Mouse (Mus musculus): Measurements from ENCODE around the gene Olig2.
"Not testable (repeated sequence)": the region's sequence is repeated elsewhere in the genome, so short reads cannot be mapped to it uniquely, and the experiment has no call there.

Olig2 gene

DNA sequence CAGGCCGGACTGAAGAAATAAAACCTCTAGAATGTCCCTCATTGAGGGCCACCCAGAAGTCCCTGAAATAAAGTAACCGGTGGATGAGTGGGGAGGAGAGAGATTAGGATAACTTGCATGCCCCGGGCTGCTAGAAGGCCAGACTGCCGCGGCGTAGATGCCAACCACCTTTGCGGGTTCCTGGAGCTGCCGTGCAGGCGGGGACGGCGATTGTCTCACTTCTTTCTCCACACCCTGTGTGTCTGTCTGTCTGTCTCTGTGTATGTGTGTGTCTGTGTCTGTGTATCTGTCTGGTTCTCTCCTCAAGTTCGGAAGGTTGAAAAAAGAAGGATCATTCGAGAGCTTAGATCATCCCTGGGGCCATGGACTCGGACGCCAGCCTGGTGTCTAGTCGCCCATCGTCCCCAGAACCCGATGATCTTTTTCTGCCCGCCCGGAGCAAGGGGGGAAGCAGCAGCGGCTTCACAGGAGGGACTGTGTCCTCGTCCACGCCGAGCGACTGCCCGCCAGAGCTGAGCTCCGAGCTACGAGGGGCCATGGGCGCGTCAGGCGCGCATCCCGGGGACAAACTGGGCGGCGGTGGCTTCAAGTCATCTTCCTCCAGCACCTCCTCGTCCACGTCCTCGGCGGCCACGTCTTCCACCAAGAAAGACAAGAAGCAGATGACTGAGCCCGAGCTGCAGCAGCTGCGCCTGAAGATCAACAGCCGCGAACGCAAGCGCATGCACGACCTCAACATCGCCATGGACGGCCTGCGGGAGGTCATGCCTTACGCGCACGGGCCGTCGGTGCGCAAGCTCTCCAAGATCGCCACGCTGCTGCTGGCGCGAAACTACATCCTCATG is 1.0 kb downstream of the Olig2 start:
- in situ Hi-C loops (cut with MboI; ENCODE audit: unreplicated experiment in 2 of 2): no loop called here

- in situ Hi-C loops (cut with MboI; ENCODE audit: unreplicated experiment in 2 of 2): no loop called here
Measured at GRCm38 (mm10) chr16:91226883-91227759, 1.9 kb downstream of the Olig2 start.

- in situ Hi-C loops (cut with MboI; ENCODE audit: unreplicated experiment in 2 of 2): no loop called here
Measured at GRCm38 (mm10) chr16:91227760-91228043, 2.4 kb downstream of the Olig2 start.

GRCm38 (mm10) chr16:91228238-91229071 is 3.2 kb downstream of the Olig2 start:
- in situ Hi-C loops (cut with MboI; ENCODE audit: unreplicated experiment in 2 of 2): no loop called here

DNA sequence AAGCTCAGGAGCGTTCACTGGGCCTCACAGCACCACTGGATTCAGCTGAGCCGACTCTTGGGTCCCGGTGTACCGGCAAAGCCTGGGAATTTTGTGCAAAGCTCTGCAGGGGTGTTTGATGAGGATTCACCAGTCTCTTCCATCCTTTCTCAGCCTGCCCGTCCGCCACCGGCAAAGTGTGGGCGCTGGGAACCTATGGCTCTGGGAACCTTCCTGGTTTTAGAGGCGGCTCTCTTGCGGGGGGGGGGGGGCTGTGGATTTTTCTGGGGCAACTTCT is 3.8 kb downstream of the Olig2 start:
- in situ Hi-C loops (cut with MboI; ENCODE audit: unreplicated experiment in 2 of 2): no loop called here

DNA sequence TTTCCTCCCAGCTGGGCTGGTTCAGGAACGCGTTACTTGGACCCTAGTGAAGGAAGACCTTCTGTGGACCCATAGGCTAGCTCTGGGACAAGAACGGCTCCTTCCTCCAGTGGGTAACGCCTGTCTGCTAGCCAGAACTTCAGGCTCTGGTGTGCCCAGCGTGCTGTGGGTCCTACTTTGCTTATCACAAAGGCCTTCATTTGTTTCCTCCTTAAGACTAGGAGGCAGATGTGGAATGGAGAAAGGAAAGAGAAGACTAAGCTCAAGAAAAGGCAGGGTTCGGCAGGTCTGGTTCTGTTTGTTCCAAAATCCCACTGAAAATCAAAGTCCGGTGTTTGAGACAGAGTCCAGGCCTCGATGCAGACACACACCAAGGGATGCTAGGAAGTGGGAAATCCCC is 4.4 kb downstream of the Olig2 start:
- in situ Hi-C loops (cut with MboI; ENCODE audit: unreplicated experiment in 2 of 2): no loop called here

DNA sequence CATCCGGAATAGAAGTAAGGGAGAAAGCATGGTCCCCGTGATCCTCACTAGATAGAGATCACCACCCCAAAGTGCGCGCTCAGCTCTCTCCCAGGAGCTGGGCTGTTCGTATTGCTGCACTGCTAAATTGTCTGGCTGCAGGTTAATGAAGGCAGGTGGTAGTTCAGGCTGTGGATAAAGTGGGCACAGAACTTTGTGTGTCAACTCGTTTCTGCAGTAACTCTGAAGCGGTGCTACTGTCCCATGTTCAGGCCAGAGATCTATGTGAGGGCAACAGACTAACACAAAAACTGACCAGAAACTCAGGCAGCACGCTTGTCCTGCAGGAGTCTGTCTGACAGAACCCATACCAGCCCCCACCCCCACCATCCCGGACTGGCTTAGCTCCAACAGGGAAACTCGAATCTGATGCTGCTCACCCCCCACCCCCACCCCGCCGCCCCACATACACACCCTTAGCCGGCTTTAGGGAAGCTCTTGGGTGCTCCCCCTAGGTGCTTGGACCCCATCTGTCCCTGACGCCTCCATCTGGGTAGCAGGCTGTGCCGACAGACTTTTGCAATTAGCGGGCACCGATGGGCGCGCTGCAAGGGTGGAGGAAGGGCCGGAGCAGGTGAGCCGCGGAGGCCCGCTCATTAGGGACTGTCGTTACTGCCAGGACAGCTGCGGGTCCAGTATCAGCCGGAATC is 6.7 kb downstream of the Olig2 start:
- in situ Hi-C loops (cut with MboI; ENCODE audit: unreplicated experiment in 2 of 2): no loop called here

DNA sequence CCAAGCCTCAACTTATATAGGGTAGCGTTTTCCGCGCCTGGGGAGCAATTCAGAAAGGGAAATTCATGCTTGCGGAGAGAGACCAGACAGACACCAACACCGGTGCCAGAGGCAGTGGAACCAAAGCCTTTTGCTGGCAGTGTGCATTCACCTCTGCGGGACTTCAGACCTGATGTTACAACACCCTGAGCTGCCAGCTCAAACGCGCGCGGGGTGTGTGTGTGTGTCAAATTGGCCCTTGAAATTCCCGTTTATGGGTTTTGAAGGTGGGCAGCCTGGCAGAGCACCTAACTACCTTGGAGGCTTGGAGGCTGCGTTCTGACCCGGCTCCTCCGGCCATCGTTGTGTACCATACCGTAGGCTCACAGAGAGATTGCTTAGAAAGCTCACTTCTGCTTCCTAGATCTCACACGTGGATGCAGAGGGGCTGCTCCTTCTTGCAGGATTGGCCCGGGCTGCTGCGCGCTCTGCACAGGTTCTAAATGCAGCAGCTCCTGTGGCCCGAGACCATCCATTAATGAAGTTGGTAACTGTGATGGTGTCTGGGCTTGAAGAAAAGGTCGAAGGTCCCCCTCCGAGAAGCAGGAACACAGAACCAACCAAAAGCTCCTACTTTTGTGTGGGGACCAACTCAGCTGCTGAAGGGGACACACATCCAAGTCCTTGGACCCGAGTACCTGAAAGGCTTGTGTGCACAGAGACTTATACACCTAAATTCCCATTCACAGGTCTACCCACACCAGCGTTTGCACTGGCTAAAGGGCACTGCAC is 7.4 kb downstream of the Olig2 start:
- in situ Hi-C loops (cut with MboI; ENCODE audit: unreplicated experiment in 2 of 2): no loop called here

DNA sequence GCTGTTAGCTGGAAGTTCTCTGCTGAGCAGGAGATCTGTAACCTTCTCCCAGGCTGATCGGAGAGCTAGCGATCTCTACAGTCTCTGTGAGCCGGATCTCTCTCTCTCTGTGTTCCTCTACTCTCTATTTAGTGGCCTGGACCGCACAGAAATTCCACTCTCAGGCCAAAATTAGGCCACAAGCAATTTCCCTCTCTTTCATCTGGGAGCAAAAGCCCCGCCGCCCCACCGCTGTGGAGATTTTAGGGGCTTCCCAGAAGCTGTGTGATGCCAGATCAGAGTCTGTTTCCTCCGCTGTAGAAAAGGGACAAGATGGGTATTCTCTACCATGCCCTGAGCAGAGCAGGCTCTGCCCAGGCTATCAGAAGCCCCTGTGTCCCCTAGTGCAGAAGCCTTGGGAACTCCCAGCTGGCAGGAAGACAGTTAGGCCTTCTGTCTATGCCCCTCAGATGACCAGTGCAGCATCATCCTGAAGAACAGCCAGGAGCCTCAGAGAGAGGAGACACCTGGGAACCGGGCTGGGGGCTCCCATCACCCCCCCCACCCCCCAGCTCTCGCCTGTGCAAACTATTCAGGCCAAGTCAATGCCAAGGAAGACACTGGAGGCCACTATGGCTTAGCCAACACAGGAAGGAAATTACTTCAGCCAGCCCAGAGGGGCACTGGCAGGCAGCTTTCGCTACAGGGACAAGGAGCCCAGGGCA is 8.1 kb downstream of the Olig2 start:
- in situ Hi-C loops (cut with MboI; ENCODE audit: unreplicated experiment in 2 of 2): no loop called here

DNA sequence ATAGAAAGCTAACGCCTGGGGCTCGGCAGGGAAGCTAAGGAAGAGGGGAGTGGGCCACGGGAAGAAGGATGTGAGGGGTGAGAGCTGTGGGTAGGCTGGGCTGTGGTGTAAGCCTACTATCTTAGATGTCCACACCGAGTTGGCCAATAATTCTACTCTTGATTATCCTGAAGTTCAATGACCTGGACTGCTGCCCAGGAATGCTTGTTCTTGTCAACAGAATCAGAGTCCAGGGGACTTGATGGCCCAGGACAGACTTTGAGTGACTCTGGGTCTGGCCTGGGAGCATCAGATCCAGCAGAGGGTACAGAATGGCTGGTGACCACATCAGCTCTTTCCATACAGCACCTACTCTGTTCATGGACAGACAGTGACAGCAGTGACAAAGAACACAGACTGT is 13.8 kb downstream of the Olig2 start:
- in situ Hi-C loops (cut with MboI; ENCODE audit: unreplicated experiment in 2 of 2): no loop called here

GRCm38 (mm10) chr16:91246292-91246691 is 21.0 kb downstream of the Olig2 start:
- in situ Hi-C loops (cut with MboI; ENCODE audit: unreplicated experiment in 2 of 2): no loop called here

GRCm38 (mm10) chr16:91255419-91256164 is 30.3 kb downstream of the Olig2 start:
- in situ Hi-C loops (cut with MboI; ENCODE audit: unreplicated experiment in 2 of 2): not testable (repeated sequence)

DNA sequence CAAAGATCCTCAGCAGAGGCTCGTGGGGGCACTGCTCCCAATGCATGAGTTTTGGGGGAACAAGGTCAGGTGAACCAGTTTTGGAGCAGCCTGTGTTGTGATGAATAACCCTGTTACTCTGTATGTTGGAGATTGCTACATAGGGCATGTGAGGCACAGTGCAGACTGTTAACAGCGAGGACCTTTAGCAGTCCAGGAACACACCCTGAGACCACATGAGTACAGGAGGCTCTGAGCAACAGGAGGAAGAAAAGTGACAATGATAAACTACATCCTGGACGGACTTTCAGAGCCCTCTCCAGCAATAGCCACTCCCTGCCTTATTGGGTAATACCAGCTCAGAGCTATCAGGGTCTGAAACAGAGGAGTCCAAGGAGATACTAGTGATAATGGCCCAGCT is 33.7 kb downstream of the Olig2 start:
- in situ Hi-C loops (cut with MboI; ENCODE audit: unreplicated experiment in 2 of 2): no loop called here

GRCm38 (mm10) chr16:91260861-91261260 is 35.6 kb downstream of the Olig2 start:
- in situ Hi-C loops (cut with MboI; ENCODE audit: unreplicated experiment in 2 of 2): no loop called here

- in situ Hi-C loops (cut with MboI; ENCODE audit: unreplicated experiment in 2 of 2): no loop called here
Measured at GRCm38 (mm10) chr16:91262467-91263220, 37.4 kb downstream of the Olig2 start.

DNA sequence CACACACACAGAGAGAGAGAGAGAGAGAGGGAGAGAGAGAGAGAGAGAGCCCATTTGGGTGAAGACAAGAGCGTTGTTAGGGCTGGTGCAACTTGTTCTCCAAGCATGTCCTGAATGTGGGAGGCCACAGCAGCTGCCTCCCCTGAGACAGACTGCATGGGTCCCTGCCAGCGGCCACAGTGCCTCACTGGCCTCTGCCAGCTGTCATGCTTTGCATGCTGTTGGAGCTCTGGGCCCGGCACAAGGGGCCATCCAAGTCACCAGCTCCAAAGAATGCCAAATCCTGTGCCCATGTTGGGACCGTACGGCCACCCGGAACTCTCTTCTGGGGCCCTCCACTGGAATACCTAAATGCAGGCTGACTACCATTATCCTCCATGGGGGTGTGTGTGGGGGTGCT is 40.7 kb downstream of the Olig2 start:
- in situ Hi-C loops (cut with MboI; ENCODE audit: unreplicated experiment in 2 of 2): no loop called here

- in situ Hi-C loops (cut with MboI; ENCODE audit: unreplicated experiment in 2 of 2): no loop called here
Measured at GRCm38 (mm10) chr16:91268724-91269452, 43.6 kb downstream of the Olig2 start.

All from v-Abl transformed pro-B cells (cell line).